Mouse (Mus musculus): ENCODE data around the gene Adamts3. TPM values are rescaled to one million over a fixed set of nuclear protein-coding genes. Genes with fewer than 3 reads are reported as not detected.

Gene Adamts3
- polyA plus RNA-seq, 1 experiment from 2014 or later = 0.52 TPM

GRCm38 (mm10) chr5:89844354-89844753 is 38.8 kb downstream of the Adamts3 start:
- 14% methylated on average over 5 of the region's 5 CpGs for WGBS
- H3K4me2 ChIP-seq (replicated peaks; ENCODE audit: low read depth) = no peak overlapping the region
- H3K27ac ChIP-seq (replicated peaks) = no peak overlapping the region
- H3K4me1 ChIP-seq (replicated peaks; ENCODE audit: control insufficient read depth, insufficient read depth) = no peaks in the 10 kb centered on the region
- no peaks in the 10 kb centered on the region for H3K36me3 ChIP-seq (ENCODE audit: control insufficient read depth, insufficient read depth, low read length)
- no peak overlapping the region for H3K9ac ChIP-seq (ENCODE audit: low read length)
- H3K27me3 ChIP-seq (ENCODE audit: control insufficient read depth, insufficient read depth, low read length) = no peaks in the 10 kb centered on the region
- H3K4me3 ChIP-seq (ENCODE audit: low read depth, low read length) = no peak overlapping the region
- TF ChIP-seq EP300 (optimal IDR thresholded peaks at IDR 0.05) = no peak
- no peak for TF ChIP-seq CTCF (IDR thresholded peaks at IDR 0.05; ENCODE audit: low read depth)
- ATAC-seq (ENCODE audit: low FRiP score, low TSS enrichment) (no peak; the same call in 1 of the 2 replicates), DNase-seq (ENCODE audit: low spot score) (peak; percentile 25)
- no peaks in the 10 kb centered on the region for H3K9me3 ChIP-seq (ENCODE audit: control insufficient read depth, low read length)

GRCm38 (mm10) chr5:89843478-89843877 is 39.7 kb downstream of the Adamts3 start:
- no peak for ATAC-seq (ENCODE audit: low FRiP score, low TSS enrichment)
- Histone ChIP-seq H3K9ac (ENCODE audit: low read length) (no peak overlapping the region), H3K9me3 (ENCODE audit: control insufficient read depth, low read length) (no peaks in the 10 kb centered on the region), H3K4me1 (replicated peaks; ENCODE audit: control insufficient read depth, insufficient read depth) (no peaks in the 10 kb centered on the region), H3K27me3 (ENCODE audit: control insufficient read depth, insufficient read depth, low read length) (no peaks in the 10 kb centered on the region), H3K4me2 (replicated peaks; ENCODE audit: low read depth) (no peak overlapping the region), H3K27ac (replicated peaks) (no peak overlapping the region), H3K4me3 (ENCODE audit: low read depth, low read length) (no peak overlapping the region), H3K36me3 (ENCODE audit: control insufficient read depth, insufficient read depth, low read length) (no peaks in the 10 kb centered on the region)
- no peak for DNase-seq (ENCODE audit: low spot score)
- TF ChIP-seq CTCF (IDR thresholded peaks at IDR 0.05; ENCODE audit: low read depth) (no peak), EP300 (optimal IDR thresholded peaks at IDR 0.05) (no peak)
- 84% methylated on average over 7 of the region's 7 CpGs for WGBS

DNA sequence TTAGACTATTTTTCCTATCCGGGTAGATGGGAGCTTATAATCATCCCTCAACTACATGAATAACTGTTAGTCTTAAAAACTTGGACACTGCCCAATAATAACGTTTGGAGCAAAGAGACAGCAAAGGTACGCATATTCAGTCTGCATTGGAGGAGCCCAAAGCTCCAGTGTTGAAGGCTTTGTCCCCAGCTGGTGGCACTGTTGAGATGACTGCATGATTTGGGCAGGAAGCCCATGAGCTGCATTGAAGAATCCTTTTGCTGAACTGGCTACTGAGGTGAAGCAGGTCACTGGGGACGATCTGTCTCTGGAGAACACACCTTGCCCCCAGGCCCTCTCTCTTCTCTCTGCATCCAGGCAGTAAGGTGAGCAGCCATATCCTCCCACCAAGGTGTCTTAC is 43.5 kb downstream of the Adamts3 start:
- no peak overlapping the region for H3K9ac ChIP-seq (ENCODE audit: low read length)
- no peaks in the 10 kb centered on the region for H3K27me3 ChIP-seq (ENCODE audit: control insufficient read depth, insufficient read depth, low read length)
- DNase-seq (ENCODE audit: low spot score) = no peak
- no peak overlapping the region for H3K27ac ChIP-seq (replicated peaks)
- H3K9me3 ChIP-seq (ENCODE audit: control insufficient read depth, low read length) = no peaks in the 10 kb centered on the region
- no peaks in the 10 kb centered on the region for H3K36me3 ChIP-seq (ENCODE audit: control insufficient read depth, insufficient read depth, low read length)
- TF ChIP-seq CTCF (IDR thresholded peaks at IDR 0.05; ENCODE audit: low read depth) (peak; percentile 61), EP300 (optimal IDR thresholded peaks at IDR 0.05) (no peak)
- no peak for ATAC-seq (ENCODE audit: low FRiP score, low TSS enrichment)
- 52% methylated on average over 4 of the region's 4 CpGs for WGBS
- no peak overlapping the region for H3K4me2 ChIP-seq (replicated peaks; ENCODE audit: low read depth)
- no peak overlapping the region for H3K4me3 ChIP-seq (ENCODE audit: low read depth, low read length)
- H3K4me1 ChIP-seq (replicated peaks; ENCODE audit: control insufficient read depth, insufficient read depth) = no peaks in the 10 kb centered on the region

DNA sequence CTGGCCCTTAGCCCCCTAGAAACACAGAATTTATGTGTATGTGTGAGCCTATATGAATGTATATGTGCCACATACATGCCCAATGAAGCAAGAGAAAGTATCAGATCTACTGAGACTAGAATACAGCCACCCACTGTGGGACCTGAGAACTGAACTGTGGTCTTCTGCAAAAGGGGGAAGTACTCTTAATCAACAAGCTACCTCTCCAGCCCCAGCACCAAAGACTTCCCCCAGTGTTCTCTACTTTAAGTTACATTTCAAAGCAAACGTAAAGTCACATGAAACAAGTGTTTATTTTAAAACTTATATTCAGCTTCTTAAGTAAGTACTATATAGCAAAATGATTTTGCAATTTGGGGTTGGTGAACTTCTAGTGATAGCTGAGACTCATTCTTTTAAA is 62.0 kb downstream of the Adamts3 start:
- H3K4me2 ChIP-seq (replicated peaks; ENCODE audit: low read depth) = no peak overlapping the region
- H3K27ac ChIP-seq (replicated peaks) = no peak overlapping the region
- 67% methylated on average over 1 of the region's 1 CpGs for WGBS
- ATAC-seq (ENCODE audit: low FRiP score, low TSS enrichment) = no peak
- no peaks in the 10 kb centered on the region for H3K36me3 ChIP-seq (ENCODE audit: control insufficient read depth, insufficient read depth, low read length)
- DNase-seq (ENCODE audit: low spot score) = no peak
- no peak for TF ChIP-seq EP300 (optimal IDR thresholded peaks at IDR 0.05)
- TF ChIP-seq CTCF (IDR thresholded peaks at IDR 0.05; ENCODE audit: low read depth) = no peak
- no peaks in the 10 kb centered on the region for H3K4me1 ChIP-seq (replicated peaks; ENCODE audit: control insufficient read depth, insufficient read depth)
- H3K9ac ChIP-seq (ENCODE audit: low read length) = no peak overlapping the region
- H3K27me3 ChIP-seq (ENCODE audit: control insufficient read depth, insufficient read depth, low read length) = no peaks in the 10 kb centered on the region
- H3K9me3 ChIP-seq (ENCODE audit: control insufficient read depth, low read length) = no peaks in the 10 kb centered on the region
- no peak overlapping the region for H3K4me3 ChIP-seq (ENCODE audit: low read depth, low read length)

- no peak overlapping the region for H3K9ac ChIP-seq (ENCODE audit: low read length)
- TF ChIP-seq CTCF (IDR thresholded peaks at IDR 0.05; ENCODE audit: low read depth) = peak; percentile 71
- no peak for TF ChIP-seq EP300 (optimal IDR thresholded peaks at IDR 0.05)
- no peak for ATAC-seq (ENCODE audit: low FRiP score, low TSS enrichment)
- no peaks in the 10 kb centered on the region for H3K4me1 ChIP-seq (replicated peaks; ENCODE audit: control insufficient read depth, insufficient read depth)
- H3K27me3 ChIP-seq (ENCODE audit: control insufficient read depth, insufficient read depth, low read length) = no peaks in the 10 kb centered on the region
- no peak overlapping the region for H3K4me3 ChIP-seq (ENCODE audit: low read depth, low read length)
- H3K36me3 ChIP-seq (ENCODE audit: control insufficient read depth, insufficient read depth, low read length) = no peaks in the 10 kb centered on the region
- DNase-seq (ENCODE audit: low spot score) = peak; percentile 24
- no peak overlapping the region for H3K4me2 ChIP-seq (replicated peaks; ENCODE audit: low read depth)
- no peak overlapping the region for H3K27ac ChIP-seq (replicated peaks)
- 29% methylated on average over 3 of the region's 3 CpGs for WGBS
- H3K9me3 ChIP-seq (ENCODE audit: control insufficient read depth, low read length) = no peaks in the 10 kb centered on the region
Observed at GRCm38 (mm10) chr5:89819531-89819930, 63.6 kb downstream of the Adamts3 start.

DNA sequence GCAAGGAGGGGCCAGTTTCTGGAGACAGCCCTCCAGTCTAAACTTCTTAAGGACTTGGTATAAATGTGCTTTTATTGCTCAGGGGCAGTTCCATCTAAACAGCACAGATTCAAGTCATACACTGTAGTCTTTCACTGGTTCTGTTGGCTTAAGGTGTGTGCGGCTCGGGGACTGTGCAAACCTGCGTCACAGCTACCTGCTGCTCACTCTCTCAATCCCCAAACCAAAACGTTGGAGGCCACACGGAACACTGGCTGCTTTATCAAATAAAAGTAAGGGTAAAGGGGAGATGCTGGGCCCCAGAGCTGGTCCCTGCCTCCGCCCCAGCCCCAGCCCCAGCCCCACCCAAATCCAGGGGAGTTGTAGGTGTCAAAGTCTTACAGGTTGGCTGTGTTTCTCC is 66.5 kb downstream of the Adamts3 start:
- H3K4me1 ChIP-seq (replicated peaks; ENCODE audit: control insufficient read depth, insufficient read depth) = no peaks in the 10 kb centered on the region
- no peak overlapping the region for H3K27ac ChIP-seq (replicated peaks)
- no peak for TF ChIP-seq EP300 (optimal IDR thresholded peaks at IDR 0.05)
- WGBS = 50% methylated on average over 6 of the region's 6 CpGs
- H3K9ac ChIP-seq (ENCODE audit: low read length) = no peak overlapping the region
- H3K36me3 ChIP-seq (ENCODE audit: control insufficient read depth, insufficient read depth, low read length) = no peaks in the 10 kb centered on the region
- DNase-seq (ENCODE audit: low spot score) (peak; percentile 59), ATAC-seq (ENCODE audit: low FRiP score, low TSS enrichment) (peak; percentile 90)
- H3K4me3 ChIP-seq (ENCODE audit: low read depth, low read length) = no peak overlapping the region
- no peaks in the 10 kb centered on the region for H3K9me3 ChIP-seq (ENCODE audit: control insufficient read depth, low read length)
- no peaks in the 10 kb centered on the region for H3K27me3 ChIP-seq (ENCODE audit: control insufficient read depth, insufficient read depth, low read length)
- H3K4me2 ChIP-seq (replicated peaks; ENCODE audit: low read depth) = no peak overlapping the region

Measured in stomach, postnatal 0 days (tissue).